Mouse (Mus musculus) yolk sac, embryonic 10.5 days (tissue): ENCODE results near the gene Gm13272.
"Not testable (repeated sequence)": the region's sequence is repeated elsewhere in the genome, so short reads cannot be mapped to it uniquely, and the experiment has no call there.

Experiments
- DNase-seq: peaks from one replicate; pipeline ENCODE4 v3.0.0-alpha.2; 2017; ENCODE audit warnings: low spot score

The Gm13272 gene

GRCm38 (mm10) chr4:88785409-88785808 is 5.8 kb downstream of the Gm13272 start, which contains the start of gene Gm13276:
Gene Gm13276 (plus strand): TSS chr4:88785709.
- DNase-seq, result not testable (repeated sequence)

GRCm38 (mm10) chr4:88788402-88788801 is 8.8 kb downstream of the Gm13272 start, which contains the start of gene Gm13277:
Gene Gm13277 (plus strand): TSS chr4:88788632.
- DNase-seq, result not testable (repeated sequence)

- not testable (repeated sequence) for DNase-seq
Measured at GRCm38 (mm10) chr4:88791250-88791649, 11.6 kb downstream of the Gm13272 start, which contains the start of gene Gm13278. Gene Gm13278 (plus strand): TSS chr4:88791550.

- DNase-seq, result not testable (repeated sequence)
Measured at GRCm38 (mm10) chr4:88793936-88794675, 14.5 kb downstream of the Gm13272 start, which contains the start of gene Gm13275. Gene Gm13275 (plus strand): TSS chr4:88794487.

GRCm38 (mm10) chr4:88797097-88797496 is 17.4 kb downstream of the Gm13272 start, which contains the start of gene Gm13279:
Gene Gm13279 (plus strand): TSS chr4:88797397.
- DNase-seq, result not testable (repeated sequence)

- DNase-seq, result not testable (repeated sequence)
Measured at GRCm38 (mm10) chr4:88799365-88799764, 19.7 kb downstream of the Gm13272 start, which contains the start of gene Gm13285. Gene Gm13285 (plus strand): TSS chr4:88799665.

GRCm38 (mm10) chr4:88802954-88803353 is 23.3 kb downstream of the Gm13272 start, which contains the start of gene Gm13287:
Gene Gm13287 (plus strand): TSS chr4:88803254.
- DNase-seq, result not testable (repeated sequence)

GRCm38 (mm10) chr4:88805231-88805630 is 25.6 kb downstream of the Gm13272 start, which contains the start of gene Gm13288:
Gene Gm13288 (plus strand): TSS chr4:88805531.
- DNase-seq, result not testable (repeated sequence)

- DNase-seq, result not testable (repeated sequence)
Measured at GRCm38 (mm10) chr4:88805761-88806160, 26.1 kb downstream of the Gm13272 start.

- DNase-seq, result no peak
Measured at GRCm38 (mm10) chr4:88815928-88816327, 36.3 kb downstream of the Gm13272 start, which contains the start of gene Ifna7. Gene Ifna7 (plus strand): TSS chr4:88816228.

- no peak for DNase-seq
Measured at GRCm38 (mm10) chr4:88819659-88820058, 40.0 kb downstream of the Gm13272 start, which contains the start of gene Ifna11. Gene Ifna11 (plus strand): TSS chr4:88819959.

- DNase-seq, result no peak
Measured at GRCm38 (mm10) chr4:88822995-88823394, 43.3 kb downstream of the Gm13272 start.

GRCm38 (mm10) chr4:88827116-88827515 is 47.5 kb downstream of the Gm13272 start, which contains the start of gene Ifna6:
Gene Ifna6 (plus strand): TSS chr4:88827416.
- DNase-seq, result not testable (repeated sequence)
